Mouse (Mus musculus) midbrain, embryonic 15.5 days (tissue): Measurements from ENCODE around the gene Zbtb20. TPM values are rescaled to one million over a fixed set of nuclear protein-coding genes. Genes with fewer than 3 reads are reported as not detected.

Experiments
- ATAC-seq: fragments of 200-750 bp; cut with Nextera tagmentation; replicated peaks from 2 replicates; pipeline ENCODE4 v1.8.0; 2017; ENCODE audit warnings: moderate TSS enrichment
- H3K27ac ChIP-seq: fragments of 300-500 bp; sonication (generic); 2 replicates; pipeline ENCODE4 v1.5.1; 2015; ENCODE audit warnings: mild to moderate bottlenecking, inconsistent platforms
- H3K27me3 ChIP-seq: fragments of 300-500 bp; sonication (generic); replicated peaks from 2 replicates; pipeline ENCODE4 v1.6.1; 2015; ENCODE audit warnings: inconsistent platforms
- H3K36me3 ChIP-seq: fragments of 300-500 bp; sonication (generic); replicated peaks from 2 replicates; pipeline ENCODE4 v1.6.1; 2015; ENCODE audit warnings: inconsistent platforms
- H3K4me1 ChIP-seq: fragments of 300-500 bp; sonication (generic); 2 replicates; pipeline ENCODE4 v1.6.1; 2015; ENCODE audit warnings: inconsistent platforms
- H3K4me2 ChIP-seq: fragments of 300-500 bp; sonication (generic); 2 replicates; pipeline ENCODE4 v1.6.1; 2015; ENCODE audit warnings: inconsistent platforms, mild to moderate bottlenecking, moderate library complexity
- H3K4me3 ChIP-seq: fragments of 300-500 bp; sonication (generic); 2 replicates; pipeline ENCODE4 v1.5.1; 2015; ENCODE audit warnings: mild to moderate bottlenecking, inconsistent platforms
- H3K9ac ChIP-seq: fragments of 300-500 bp; sonication (generic); 2 replicates; pipeline ENCODE4 v1.6.1; 2015; ENCODE audit warnings: mild to moderate bottlenecking, inconsistent platforms
- H3K9me3 ChIP-seq: fragments of 300-500 bp; sonication (generic); 2 replicates; pipeline ENCODE4 v1.6.1; 2016; ENCODE audit warnings: inconsistent platforms
- WGBS: fragments of 180-500 bp; shearing (Covaris S2); methylation state at CpG from one replicate; pipeline ENCODE4 v1.1.7; 2015; ENCODE audit warnings: mixed read lengths; 5-methylcytosine and 5-hydroxymethylcytosine counted together
- polyA plus RNA-seq: library from polyadenylated mRNA; unstranded; fragments of >200 nt; fragmentation: Nextera tagmentation; extraction: Ambion mirVana; gene quantifications from 2 replicates; pipeline ENCODE4 v1.2.1, GENCODE M21; 2015

Zbtb20 gene
- polyA plus RNA-seq, 1 experiment from 2014 or later: 76.5 TPM

DNA sequence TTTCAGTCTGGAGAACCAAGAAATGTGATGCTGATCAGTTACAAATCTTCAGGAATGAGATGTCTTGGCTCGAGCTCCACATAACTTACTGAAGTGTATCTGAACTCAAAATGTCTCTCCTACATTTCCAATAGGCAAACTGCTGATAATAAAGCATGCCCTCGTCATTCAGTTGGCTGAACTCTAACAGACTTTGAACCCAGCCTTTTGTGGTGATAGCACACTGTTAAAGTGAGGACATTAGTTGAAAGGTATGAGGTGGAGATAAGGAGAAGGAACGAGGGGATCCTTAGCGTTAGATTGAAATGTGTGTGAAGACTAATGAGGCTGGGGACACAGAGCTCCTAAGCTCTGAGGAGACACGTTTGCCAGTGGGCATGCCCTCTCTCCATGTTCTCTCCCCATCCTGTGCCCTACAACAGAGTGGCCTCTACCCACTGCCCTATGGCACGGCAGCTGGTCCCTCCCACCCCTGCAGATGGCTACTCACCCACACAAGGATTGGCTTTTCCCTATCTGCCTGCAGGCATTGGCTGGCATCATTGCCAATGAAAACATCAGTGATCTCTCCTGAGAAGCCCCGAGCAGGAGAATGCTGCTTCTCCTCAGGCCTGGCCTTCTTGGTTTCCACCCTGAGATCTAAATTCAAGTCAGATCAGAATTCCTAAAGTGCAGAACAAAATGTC lies 721.8 kb downstream of the Zbtb20 start:
- no peaks in the 10 kb centered on the region for H3K4me1 ChIP-seq
- H3K27me3 ChIP-seq: no peaks in the 10 kb centered on the region
- no peak overlapping the region for H3K4me2 ChIP-seq
- ATAC-seq: no peak
- H3K9ac ChIP-seq: no peak overlapping the region
- H3K9me3 ChIP-seq: no peaks in the 10 kb centered on the region
- no peak overlapping the region for H3K4me3 ChIP-seq
- H3K36me3 ChIP-seq: no peaks in the 10 kb centered on the region
- WGBS: 80% methylated on average over 7 of the region's 7 CpGs
- H3K27ac ChIP-seq: no peak overlapping the region

DNA sequence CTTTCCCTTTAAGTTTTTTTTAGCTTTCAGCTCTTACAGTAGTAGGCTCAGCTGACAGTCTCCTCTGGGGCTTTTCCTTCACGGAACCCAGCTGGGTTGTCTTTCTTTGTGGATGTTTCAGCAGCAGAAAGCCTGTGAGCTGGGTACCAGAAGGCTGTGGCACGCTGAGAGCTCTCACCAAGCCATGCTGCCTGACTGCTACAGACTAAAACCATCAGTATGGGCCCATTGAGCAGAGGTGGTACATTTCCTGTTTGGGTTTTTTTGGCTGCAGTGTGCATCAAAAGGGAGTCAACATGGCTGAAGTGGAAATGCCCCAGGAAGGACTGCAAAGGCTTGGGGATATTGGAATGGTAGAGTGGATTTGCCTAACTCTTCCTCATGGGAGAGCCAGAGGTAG lies 724.0 kb downstream of the Zbtb20 start:
- no peak overlapping the region for H3K4me3 ChIP-seq
- H3K9ac ChIP-seq: no peak overlapping the region
- WGBS: 78% methylated on average over 2 of the region's 2 CpGs
- H3K27ac ChIP-seq: no peak overlapping the region
- ATAC-seq: no peak
- no peak overlapping the region for H3K4me2 ChIP-seq
- H3K36me3 ChIP-seq: no peaks in the 10 kb centered on the region
- no peaks in the 10 kb centered on the region for H3K27me3 ChIP-seq
- H3K9me3 ChIP-seq: no peaks in the 10 kb centered on the region
- H3K4me1 ChIP-seq: peaks cover 9% of the 10 kb centered on the region

DNA sequence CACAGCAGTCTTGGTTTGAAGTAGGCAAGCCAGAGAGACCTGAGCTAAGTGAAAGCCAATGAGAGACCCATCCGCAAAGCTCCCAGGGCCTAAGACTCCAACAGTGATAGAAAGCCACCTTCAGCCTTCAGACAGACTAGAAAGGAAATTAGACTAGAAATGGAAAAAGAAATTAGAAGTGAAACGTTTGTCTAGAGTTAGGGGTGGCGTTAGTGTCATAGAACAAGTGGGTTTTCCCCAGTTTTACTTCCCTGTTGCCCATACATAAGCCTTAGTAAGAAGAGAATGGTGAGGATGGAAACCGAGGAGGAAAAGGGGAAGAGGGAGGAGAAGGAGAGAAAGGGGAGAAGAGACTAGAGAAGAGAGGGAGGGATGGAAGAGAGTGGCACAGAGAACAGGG lies 726.9 kb downstream of the Zbtb20 start:
- Histone ChIP-seq H3K9me3 (no peaks in the 10 kb centered on the region), H3K9ac (no peak overlapping the region), H3K27me3 (no peaks in the 10 kb centered on the region), H3K4me2 (no peak overlapping the region), H3K27ac (no peak overlapping the region), H3K36me3 (peaks cover 3% of the 10 kb centered on the region; the same call in 1 of the 2 replicates), H3K4me3 (no peak overlapping the region), H3K4me1 (peaks cover 9% of the 10 kb centered on the region)
- no peak for ATAC-seq
- 78% methylated on average over 4 of the region's 4 CpGs for WGBS

DNA sequence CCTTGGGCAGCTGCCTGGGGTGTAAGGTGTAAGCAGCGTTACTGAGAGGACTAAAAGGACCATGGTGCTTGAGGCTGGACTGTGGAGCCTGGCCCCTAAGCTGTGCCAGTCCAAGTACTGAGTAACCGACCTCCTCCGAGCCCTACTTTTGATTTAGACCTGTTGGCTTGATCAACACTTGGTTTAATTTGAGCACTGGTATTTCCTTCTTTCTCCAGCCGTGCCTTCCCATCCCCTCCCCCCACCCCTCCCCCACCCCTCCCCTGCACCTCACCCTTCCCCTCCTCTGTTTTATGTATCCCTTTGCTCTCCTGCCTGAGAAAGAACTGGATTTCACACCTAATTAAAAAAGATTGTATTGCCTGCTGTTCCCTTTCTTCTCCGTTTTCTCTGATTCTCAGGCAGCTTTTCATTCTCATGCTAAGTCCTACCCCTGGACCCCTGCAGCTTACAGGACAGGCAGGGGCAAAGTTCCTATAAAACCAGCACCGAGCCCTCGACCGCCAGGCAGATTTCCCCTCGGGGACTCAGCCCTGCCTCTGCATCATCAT lies 728.0 kb downstream of the Zbtb20 start:
- ATAC-seq: peak; percentile 73
- WGBS: 7% methylated on average over 9 of the region's 9 CpGs
- peak overlapping the region; percentile 47; the same call in 1 of the 2 replicates for H3K27ac ChIP-seq

GRCm38 (mm10) chr16:43604399-43605013 lies 728.8 kb downstream of the Zbtb20 start:
- Histone ChIP-seq H3K27ac (peak overlapping the region; percentile 47; the same call in 1 of the 2 replicates), H3K4me2 (no peak overlapping the region), H3K4me1 (peaks cover 9% of the 10 kb centered on the region), H3K36me3 (peaks cover 7% of the 10 kb centered on the region; the same call in 1 of the 2 replicates), H3K27me3 (no peaks in the 10 kb centered on the region), H3K4me3 (no peak overlapping the region), H3K9ac (no peak overlapping the region), H3K9me3 (no peaks in the 10 kb centered on the region)
- WGBS: 11% methylated on average over 4 of the region's 4 CpGs
- no peak for ATAC-seq

More for the DNA sequence above, 728.0 kb downstream of the Zbtb20 start:
- Histone ChIP-seq H3K9me3 (no peaks in the 10 kb centered on the region), H3K4me3 (no peak overlapping the region), H3K36me3 (peaks cover 6% of the 10 kb centered on the region; the same call in 1 of the 2 replicates), H3K4me1 (peaks cover 9% of the 10 kb centered on the region), H3K27me3 (no peaks in the 10 kb centered on the region), H3K4me2 (peak overlapping the region; percentile 1; the same call in 1 of the 2 replicates), H3K9ac (no peak overlapping the region)

DNA sequence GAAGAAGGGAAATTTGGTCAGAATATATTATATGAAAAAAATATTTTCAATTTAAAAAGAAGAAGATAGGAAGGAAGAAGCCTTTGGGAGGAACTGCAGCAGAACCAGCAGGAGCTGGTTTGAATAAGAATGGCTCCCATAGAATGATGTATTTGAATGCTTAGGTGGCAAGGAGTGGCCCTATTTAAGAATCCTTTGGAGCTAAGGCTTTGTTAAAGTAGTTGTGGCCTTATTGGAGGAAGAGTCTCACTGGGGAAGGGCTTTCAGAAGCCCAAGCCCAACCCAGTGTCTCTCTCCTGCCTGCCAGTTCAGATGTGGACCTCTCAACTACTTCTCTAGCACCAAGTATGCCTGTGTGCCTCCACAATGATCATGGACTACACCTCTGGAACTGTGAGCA lies 731.4 kb downstream of the Zbtb20 start:
- ATAC-seq: no peak
- Histone ChIP-seq H3K4me3 (no peak overlapping the region), H3K9me3 (no peaks in the 10 kb centered on the region), H3K9ac (no peak overlapping the region), H3K4me2 (no peak overlapping the region), H3K36me3 (peaks cover 22% of the 10 kb centered on the region), H3K27me3 (no peaks in the 10 kb centered on the region), H3K4me1 (peaks cover 9% of the 10 kb centered on the region), H3K27ac (no peak overlapping the region)

DNA sequence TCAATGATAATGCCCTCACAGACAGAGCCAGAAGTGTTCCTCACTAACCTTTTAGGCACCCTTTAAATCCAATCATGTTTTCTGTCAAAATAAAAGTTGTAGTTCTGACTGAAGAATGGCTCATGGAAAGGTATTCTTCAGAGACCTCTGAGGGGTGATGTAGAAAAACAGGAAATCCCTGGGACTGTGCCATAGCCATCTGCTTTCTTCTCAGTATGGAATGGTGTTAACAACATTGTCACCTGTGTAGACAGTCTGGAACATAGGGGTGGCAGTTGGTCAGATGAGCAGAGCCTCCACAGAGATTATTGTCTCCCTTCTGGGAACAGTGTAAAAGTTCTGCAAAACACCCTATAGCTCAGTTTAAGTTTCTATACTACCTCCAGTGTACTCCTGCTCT lies 732.4 kb downstream of the Zbtb20 start:
- no peaks in the 10 kb centered on the region for H3K9me3 ChIP-seq
- H3K4me3 ChIP-seq: no peak overlapping the region
- no peak overlapping the region for H3K27ac ChIP-seq
- no peak for ATAC-seq
- no peaks in the 10 kb centered on the region for H3K27me3 ChIP-seq
- peaks cover 22% of the 10 kb centered on the region for H3K36me3 ChIP-seq
- no peak overlapping the region for H3K4me2 ChIP-seq
- peaks cover 9% of the 10 kb centered on the region for H3K4me1 ChIP-seq
- H3K9ac ChIP-seq: no peak overlapping the region

DNA sequence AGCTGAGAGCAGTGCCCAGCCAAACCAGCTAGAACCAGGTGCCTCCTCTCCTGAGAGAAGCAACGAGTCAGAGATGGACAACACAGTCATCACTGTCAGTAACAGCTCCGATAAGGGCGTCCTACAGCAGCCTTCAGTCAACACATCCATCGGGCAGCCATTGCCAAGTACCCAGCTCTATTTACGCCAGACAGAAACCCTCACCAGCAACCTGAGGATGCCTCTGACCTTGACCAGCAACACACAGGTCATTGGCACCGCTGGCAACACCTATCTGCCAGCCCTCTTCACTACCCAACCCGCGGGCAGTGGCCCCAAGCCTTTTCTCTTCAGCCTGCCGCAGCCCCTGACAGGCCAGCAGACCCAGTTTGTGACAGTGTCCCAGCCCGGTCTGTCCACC lies 734.7 kb downstream of the Zbtb20 start:
- Histone ChIP-seq H3K9me3 (no peaks in the 10 kb centered on the region), H3K36me3 (peaks cover 22% of the 10 kb centered on the region), H3K9ac (no peak overlapping the region), H3K4me3 (no peak overlapping the region), H3K27ac (no peak overlapping the region), H3K4me1 (peaks cover 3% of the 10 kb centered on the region), H3K27me3 (no peaks in the 10 kb centered on the region), H3K4me2 (no peak overlapping the region)
- no peak for ATAC-seq
- WGBS: 89% methylated on average over 10 of the region's 10 CpGs

DNA sequence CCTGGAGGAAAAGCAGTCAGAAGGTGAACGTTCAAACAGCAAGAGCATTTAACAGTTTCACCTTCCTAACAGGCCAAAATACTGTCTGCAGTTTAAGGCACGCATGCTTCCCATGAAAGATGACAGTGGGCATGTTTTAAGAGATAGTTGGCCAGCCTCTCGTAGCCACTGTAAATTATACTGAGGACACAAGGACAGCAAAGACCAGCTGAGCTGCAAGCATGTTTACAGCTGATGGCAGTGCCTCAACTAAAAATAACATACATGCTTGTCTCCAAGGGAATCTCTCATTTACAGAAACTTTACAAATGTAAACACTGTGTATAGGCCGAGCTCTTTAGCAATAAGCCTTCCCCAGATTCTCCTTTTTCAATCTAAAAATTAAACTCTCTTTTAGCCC lies 740.7 kb downstream of the Zbtb20 start:
- no peak overlapping the region for H3K9ac ChIP-seq
- H3K27me3 ChIP-seq: no peaks in the 10 kb centered on the region
- no peak overlapping the region for H3K4me2 ChIP-seq
- H3K36me3 ChIP-seq: 0 out of 2 replicates have a peak, but pooled peaks cover 7% of the 10 kb centered on the region
- H3K9me3 ChIP-seq: no peaks in the 10 kb centered on the region
- peaks cover 3% of the 10 kb centered on the region for H3K4me1 ChIP-seq
- 72% methylated on average over 4 of the region's 4 CpGs for WGBS
- H3K4me3 ChIP-seq: no peak overlapping the region
- H3K27ac ChIP-seq: no peak overlapping the region
- no peak for ATAC-seq

DNA sequence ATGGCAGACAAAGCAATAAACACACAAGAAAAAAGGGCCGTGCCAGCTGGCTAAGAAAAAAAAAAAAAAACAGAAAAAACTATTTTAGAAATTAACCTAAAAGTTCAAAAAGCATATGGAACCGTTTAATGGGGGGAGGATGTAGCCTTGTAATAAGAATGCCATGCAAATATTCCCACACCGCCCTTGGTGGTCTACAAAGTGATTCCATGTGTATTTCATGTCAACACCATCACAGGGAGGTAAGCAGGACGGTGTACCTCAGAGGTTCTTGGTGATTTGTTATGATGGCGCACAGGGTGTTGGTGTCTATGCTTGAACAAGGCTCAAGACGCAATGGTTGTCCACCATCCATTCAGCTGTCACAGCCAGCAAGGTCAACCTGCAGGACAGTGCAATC lies 741.7 kb downstream of the Zbtb20 start:
- H3K9me3 ChIP-seq: no peaks in the 10 kb centered on the region
- H3K4me2 ChIP-seq: no peak overlapping the region
- 94% methylated on average over 6 of the region's 6 CpGs for WGBS
- no peak overlapping the region for H3K4me3 ChIP-seq
- H3K27ac ChIP-seq: no peak overlapping the region
- H3K36me3 ChIP-seq: 0 out of 2 replicates have a peak, but pooled peaks cover 7% of the 10 kb centered on the region
- H3K27me3 ChIP-seq: no peaks in the 10 kb centered on the region
- H3K4me1 ChIP-seq: peaks cover 3% of the 10 kb centered on the region
- no peak for ATAC-seq
- H3K9ac ChIP-seq: no peak overlapping the region

- no peak overlapping the region for H3K27ac ChIP-seq
- ATAC-seq: no peak
These were observed 742.6 kb downstream of the Zbtb20 start for GRCm38 (mm10) chr16:43618286-43618685.

GRCm38 (mm10) chr16:43619277-43619676 lies 743.6 kb downstream of the Zbtb20 start:
- Histone ChIP-seq H3K36me3 (0 out of 2 replicates have a peak, but pooled peaks cover 7% of the 10 kb centered on the region), H3K27me3 (no peaks in the 10 kb centered on the region), H3K9me3 (no peaks in the 10 kb centered on the region), H3K4me3 (no peak overlapping the region), H3K9ac (no peak overlapping the region), H3K4me1 (peaks cover 8% of the 10 kb centered on the region), H3K4me2 (no peak overlapping the region), H3K27ac (no peak overlapping the region)
- ATAC-seq: no peak
- WGBS: 32% methylated on average over 6 of the region's 6 CpGs

More at GRCm38 (mm10) chr16:43618286-43618685, 742.6 kb downstream of the Zbtb20 start:
- H3K27me3 ChIP-seq: no peaks in the 10 kb centered on the region
- H3K4me1 ChIP-seq: peaks cover 8% of the 10 kb centered on the region
- H3K4me2 ChIP-seq: no peak overlapping the region
- WGBS: 89% methylated on average over 23 of the region's 23 CpGs
- no peak overlapping the region for H3K9ac ChIP-seq
- H3K4me3 ChIP-seq: no peak overlapping the region
- H3K36me3 ChIP-seq: 0 out of 2 replicates have a peak, but pooled peaks cover 7% of the 10 kb centered on the region
- no peaks in the 10 kb centered on the region for H3K9me3 ChIP-seq
